Mouse (Mus musculus) MEL-GATA-1-ER (cell line): ENCODE measurements around the gene Vcam1.

Experiments
- DNase-seq: peaks from one replicate; pipeline ENCODE4 v3.0.0-alpha.2; 2012; ENCODE audit warnings: low read depth; ENCODE audit errors: extremely low read depth

The Vcam1 gene

GRCm38 (mm10) chr3:116129259-116129738, at the start of gene Vcam1:
Gene Vcam1, minus strand, starts transcription at chr3:116129688.
- DNase-seq: no peak

GRCm38 (mm10) chr3:116175106-116175505, 45.6 kb upstream of the Vcam1 start:
- DNase-seq: no peak

DNA sequence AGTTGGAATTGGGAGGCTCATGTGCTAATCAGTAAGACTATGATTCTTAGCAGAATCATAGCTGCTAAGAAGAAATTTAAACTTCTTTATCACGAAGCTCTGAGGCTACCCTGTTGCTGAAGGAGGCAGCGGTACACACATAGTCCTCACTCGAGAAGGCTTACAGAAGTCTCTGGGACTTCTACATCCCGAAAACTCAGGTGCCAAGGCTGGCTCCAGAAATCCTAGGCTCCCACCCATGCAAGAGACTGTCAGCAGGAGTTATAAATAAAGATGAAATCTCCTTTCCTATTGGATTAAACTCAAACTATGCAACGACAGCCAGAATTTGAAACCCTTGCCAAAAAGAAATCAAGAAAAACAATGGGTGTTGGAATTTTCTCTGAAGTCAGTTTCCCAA, 42.0 kb upstream of the Vcam1 start:
- DNase-seq: no peak

DNA sequence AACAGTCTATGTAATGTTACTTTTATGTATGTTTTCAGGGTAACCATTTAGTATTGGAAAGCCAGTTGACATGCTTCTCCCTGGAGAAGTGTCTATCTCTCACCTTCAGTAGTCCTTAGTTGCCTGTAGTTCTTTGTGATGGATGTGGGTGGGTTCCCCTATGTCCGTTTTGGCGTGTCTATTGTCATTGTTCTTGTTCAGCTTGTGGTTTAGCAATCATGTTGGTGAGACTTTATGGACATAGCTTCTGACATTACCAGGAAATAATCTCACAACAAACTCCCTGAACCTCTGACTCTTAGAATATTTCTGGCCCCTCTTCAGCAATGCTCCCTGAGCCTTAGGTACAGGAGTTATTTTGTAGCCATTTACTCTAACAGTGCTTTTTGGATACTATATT, 38.6 kb upstream of the Vcam1 start:
- DNase-seq: no peak

GRCm38 (mm10) chr3:116166296-116166695, 36.8 kb upstream of the Vcam1 start:
- no peak for DNase-seq

GRCm38 (mm10) chr3:116165030-116165429, 35.5 kb upstream of the Vcam1 start:
- DNase-seq: no peak

GRCm38 (mm10) chr3:116163517-116163916, 34.0 kb upstream of the Vcam1 start:
- no peak for DNase-seq

DNA sequence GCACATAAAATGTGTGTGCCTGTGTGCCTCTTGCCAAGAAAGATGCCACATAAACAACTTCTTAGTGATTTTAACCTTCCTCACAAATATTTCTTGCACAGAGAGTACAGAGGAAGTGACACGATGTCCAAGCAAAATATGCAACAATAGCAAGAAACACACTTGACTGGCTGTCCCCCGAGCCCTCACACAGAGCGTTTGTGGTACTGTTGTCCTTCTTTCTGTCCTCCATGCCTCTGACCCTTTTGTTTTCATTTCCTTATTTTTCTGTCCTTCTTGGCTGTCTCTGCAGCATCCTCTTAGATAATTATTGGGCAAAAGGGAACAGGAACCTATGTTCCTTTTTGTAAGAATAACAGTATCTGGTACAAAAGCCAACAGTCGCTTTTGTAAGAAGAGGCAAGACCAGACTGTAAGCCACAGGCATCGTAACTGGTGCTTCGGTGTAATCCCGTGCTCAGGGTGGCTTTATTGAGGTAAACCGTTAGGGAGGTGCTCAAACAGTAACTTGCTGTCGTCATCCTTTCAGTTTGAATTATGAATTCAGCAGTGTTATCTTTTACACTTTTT, 32.7 kb upstream of the Vcam1 start:
- DNase-seq: no peak

- no peak for DNase-seq
These were observed 29.9 kb upstream of the Vcam1 start for GRCm38 (mm10) chr3:116159376-116159775.

- DNase-seq: no peak
These were observed 28.0 kb upstream of the Vcam1 start for GRCm38 (mm10) chr3:116157447-116157990.

DNA sequence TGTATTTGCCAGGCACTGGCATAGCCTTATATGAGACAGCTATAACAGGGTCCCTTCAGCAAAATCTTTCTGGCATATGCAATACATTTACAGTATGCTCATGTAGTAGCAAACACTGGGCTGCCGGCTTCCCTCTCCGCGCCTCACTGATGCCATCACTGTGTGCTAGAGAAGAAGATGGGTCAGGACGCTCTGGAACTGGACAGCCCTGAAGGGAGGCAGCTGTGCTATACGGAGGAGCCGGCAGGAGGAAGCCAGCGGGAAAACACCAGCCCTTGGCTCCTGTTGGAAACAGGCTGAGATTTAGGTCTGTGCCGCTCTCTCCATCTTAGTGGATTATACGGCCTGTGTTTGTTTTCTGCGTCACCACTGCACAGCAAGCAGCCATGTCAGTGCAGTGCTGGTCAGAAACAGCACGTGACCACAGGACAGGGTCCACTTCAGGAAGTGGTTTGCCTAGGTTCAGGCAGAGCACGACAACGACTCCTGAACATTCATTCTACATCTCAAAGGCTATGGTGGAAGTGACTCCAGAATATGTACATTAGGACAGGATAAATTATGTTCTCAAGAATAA, 20.7 kb upstream of the Vcam1 start:
- DNase-seq: no peak

DNA sequence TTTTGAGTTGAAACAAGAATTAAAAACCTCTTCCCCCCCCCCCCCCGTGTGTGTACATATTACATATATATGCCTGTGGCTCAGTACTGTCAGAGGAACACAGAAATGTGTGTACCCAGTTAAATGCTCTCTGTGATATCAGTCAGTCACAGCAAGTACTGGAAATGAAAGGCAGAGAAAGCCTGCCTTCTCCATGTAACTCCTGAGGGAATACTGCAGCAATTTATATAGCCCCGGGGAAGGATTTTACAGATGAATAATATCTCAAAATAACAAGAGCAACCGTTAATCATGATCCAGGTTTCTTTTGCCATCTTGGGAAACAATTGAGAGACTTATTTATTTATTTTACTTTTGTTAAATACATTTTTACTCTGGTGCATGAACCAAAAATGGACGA, 19.6 kb upstream of the Vcam1 start:
- no peak for DNase-seq

GRCm38 (mm10) chr3:116148676-116149075, 19.2 kb upstream of the Vcam1 start:
- DNase-seq: no peak

GRCm38 (mm10) chr3:116141226-116141625, 11.7 kb upstream of the Vcam1 start:
- DNase-seq: no peak

DNA sequence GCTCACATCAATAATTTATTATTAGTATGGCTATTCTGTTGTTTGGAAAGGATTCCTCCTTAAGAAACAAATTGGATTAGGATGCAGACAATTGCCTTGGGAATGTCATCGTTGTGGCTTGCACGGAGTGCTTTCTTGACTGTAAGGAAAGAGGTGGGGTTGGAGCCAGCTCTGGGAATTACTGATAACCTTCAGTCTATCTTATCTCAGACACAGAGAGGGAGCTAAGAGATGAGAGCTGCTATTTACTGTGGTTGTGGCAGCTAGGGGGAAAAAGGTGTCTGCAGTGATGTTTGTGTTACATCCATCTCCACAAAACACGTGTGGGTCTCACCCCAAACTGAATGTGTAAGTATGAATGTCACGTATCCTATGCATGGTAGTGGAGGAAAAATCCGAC, 9.5 kb upstream of the Vcam1 start:
- DNase-seq: no peak

DNA sequence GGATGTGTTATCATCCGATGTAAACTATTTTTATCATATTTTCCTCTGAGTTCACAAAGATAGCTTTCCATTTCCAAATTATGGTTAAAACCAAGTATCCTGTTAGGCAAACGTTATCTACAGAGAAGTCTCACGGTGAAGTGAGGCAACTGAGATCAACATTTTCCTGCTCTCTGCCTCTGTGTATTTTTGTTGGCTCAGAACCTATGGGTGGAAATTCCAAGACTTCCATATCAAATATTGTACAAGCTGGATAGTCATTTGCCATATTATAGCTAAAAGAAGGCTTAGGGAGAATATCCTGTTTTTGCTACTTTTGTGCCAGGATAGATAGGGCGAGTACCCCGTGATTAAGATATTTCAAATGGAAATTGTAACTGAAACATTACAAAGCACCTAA, 8.6 kb upstream of the Vcam1 start:
- DNase-seq: no peak

GRCm38 (mm10) chr3:116133363-116133762, 3.9 kb upstream of the Vcam1 start:
- DNase-seq: no peak

GRCm38 (mm10) chr3:116130711-116131110, 1.2 kb upstream of the Vcam1 start:
- no peak for DNase-seq

DNA sequence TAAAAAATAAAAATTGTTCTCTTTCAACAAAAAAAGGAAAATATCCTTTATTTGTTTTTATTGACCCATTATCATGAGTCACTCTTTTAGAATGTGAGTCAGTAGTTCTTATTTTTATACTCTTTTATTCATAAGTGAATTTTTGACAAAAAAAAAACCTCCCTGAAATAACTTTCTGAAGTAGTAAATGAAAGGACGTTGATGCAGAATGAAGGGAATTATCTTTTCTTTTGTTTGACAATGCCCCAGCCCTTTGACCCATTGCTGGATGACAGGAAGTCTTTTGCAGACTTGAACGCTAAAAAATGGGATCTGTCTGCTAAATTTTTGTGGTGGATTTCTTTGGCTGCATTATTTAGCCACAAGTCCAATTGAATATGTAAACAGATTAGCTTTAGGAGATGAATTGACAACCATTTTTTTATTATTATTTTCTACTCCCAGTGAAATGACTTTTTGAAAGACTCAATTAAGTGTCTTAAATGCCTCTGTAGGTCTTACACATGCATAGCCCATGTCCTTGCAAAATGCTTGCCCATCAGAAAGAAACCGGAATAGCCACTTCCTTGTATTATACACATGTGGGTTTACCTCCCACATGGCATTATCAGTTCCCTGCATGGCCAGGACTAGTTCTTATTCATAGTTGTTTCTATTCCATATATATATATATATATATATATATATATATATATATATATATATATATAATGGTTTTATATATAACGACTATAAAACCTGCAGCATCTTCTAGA, 530 bp upstream of the Vcam1 start:
- DNase-seq: no peak

DNA sequence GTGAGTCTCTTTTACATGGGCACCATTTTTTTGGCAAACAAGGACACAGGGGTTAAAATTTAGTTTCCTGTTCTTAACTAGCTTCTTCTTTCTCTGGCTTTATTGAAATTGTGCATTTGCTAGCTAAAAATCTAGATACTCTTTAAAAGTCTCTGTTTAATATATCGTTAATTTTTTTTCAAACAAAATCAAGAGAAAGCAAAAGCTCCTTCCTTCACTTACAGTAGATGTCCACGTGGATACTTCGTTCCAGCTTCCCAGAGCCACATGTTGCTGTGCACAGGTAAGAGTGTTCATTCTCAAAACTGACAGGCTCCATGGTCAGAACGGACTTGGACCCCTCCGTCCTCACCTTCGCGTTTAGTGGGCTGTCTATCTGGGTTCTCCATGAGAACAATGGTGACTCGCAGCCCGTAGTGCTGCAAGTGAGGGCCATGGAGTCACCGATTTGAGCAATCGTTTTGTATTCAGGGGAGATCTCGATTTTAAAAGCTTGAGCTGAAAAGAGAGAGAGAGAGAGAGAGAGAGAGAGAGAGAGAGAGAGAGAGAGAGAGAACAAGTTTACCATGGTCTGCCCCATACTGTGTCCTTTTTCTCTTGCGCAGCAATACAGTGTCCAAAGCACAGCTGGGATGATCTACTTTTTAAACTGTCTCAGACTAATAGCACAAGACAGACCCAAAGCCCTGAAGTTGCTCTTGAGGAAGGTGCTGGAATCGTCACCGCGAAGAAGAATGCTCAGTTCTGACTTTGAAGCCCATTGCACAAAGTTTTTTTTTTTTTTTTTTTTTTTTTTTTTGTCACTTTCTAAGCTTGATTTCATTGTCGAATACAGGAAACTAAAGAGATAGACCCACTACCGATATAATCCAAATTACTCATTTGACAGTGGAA, 930 bp downstream of the Vcam1 start:
- DNase-seq: no peak

DNA sequence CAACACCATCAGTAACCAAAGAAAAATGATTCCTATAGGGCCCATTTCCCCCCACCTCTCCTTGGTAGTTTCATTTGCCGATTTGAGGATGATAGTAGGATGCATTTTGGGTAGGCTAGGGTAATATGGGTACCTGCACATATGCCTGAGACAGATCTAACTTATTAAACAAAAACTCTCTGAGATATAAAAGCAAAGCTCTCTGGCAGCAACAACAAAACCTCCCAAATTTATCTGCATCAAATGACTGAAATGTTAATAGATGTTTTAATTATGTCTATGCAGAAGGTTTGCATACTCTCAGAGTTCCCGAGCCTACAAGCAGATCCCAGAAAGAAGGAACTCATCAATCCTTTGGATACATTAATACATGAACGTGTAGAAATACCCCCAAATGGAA, 1.7 kb downstream of the Vcam1 start:
- no peak for DNase-seq
